Mouse (Mus musculus) right cerebral cortex, postnatal 25 days (tissue): Measurements from ENCODE around the gene Zfp260.

ENCODE experiments used
- DNase-seq: peaks from one replicate; pipeline ENCODE4 v3.0.0; 2022

Gene Zfp260

GRCm38 (mm10) chr7:30129900-30130299, 35.3 kb downstream of the Zfp260 start:
- no peak for DNase-seq

GRCm38 (mm10) chr7:30132396-30132795, 37.8 kb downstream of the Zfp260 start:
- DNase-seq: no peak

DNA sequence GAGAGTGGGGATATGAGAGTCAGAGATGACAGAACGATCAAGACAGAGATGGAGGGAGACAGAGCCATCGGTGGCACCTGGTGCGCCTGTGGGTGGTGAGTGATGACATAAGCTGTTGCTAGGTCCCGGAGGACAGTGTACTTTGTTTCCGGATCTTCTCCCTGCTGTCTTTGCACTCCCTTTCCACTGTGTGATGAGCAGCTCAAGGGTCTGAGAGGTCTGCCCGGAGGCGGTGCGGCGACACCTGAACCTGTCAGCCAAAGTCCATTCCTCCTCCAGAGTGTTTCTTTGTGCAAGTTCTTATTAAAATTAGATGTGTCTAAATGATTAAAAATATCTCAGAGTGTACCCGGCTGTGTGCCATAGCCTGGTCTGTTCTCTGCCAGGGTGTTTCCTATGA, 42.2 kb downstream of the Zfp260 start:
- DNase-seq: no peak

GRCm38 (mm10) chr7:30143170-30143554, 48.6 kb downstream of the Zfp260 start:
- DNase-seq: no peak

DNA sequence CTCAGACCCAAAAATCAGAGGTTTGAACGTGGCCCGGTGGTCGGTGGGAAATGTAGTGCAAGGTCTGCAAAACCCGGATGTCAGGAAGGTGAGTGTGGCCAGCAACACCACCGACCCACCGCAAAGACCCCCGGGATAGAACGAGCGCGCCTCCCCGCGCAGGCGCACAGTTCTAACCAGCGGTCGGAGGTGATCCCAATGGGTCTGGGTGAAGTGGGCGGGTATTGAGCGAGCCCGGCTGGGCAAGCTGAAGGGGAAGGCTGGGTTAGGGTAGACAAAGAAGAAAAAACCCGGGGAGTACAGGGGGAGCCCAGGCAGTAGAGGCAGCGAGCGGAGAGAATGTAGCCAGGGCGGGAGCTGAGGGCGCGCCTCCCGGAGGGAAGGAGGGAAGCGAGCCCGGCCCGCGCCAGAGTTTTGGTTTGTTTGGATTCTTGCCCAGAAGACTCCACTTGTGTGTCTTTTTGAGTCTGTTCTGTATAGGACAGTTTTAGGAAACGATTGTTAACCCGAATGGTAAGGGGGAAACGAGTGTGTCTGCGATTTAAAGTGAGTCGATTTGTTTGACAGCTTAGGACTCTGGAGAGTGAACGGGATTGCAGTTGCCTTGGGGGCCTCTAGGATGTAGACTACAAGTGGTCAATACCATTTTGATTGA, 49.1 kb downstream of the Zfp260 start:
- peak; percentile 77 for DNase-seq

DNA sequence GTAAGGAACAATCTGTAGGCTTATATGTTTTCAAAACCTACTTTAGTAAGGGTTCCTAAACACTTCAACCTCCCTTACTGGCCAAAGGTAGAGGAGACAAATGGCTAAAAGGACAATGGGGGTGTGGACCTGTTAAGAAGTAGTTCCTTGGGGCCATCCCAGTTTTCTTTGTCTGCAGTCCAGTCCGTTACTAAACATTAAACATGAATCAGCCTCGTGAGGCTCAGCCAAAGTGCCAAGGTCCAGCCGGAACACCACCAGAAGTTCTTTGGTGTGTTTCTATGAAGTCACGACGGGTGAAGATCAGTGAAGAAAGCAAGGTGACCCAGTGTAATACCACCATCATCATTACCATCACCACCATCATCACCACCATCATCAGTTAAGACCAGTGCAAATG, 52.4 kb downstream of the Zfp260 start:
- no peak for DNase-seq

GRCm38 (mm10) chr7:30154040-30154439, 59.5 kb downstream of the Zfp260 start:
- DNase-seq: no peak

GRCm38 (mm10) chr7:30155507-30155906, 60.9 kb downstream of the Zfp260 start:
- DNase-seq: no peak
